Mouse (Mus musculus) embryonic fibroblast, embryonic 13.5 days (primary cell): ENCODE measurements around the gene C1qtnf6.

ENCODE experiments used
- CTCF ChIP-seq: IDR thresholded peaks from 2 replicates; pipeline ENCODE4 v1.5.1; 2011; ENCODE audit warnings: mild to moderate bottlenecking, control low read depth, low read length, moderate library complexity, borderline replicate concordance; ENCODE audit not compliant: insufficient read depth
- POLR2A ChIP-seq: IDR thresholded peaks from 2 replicates; pipeline ENCODE4 v1.6.1; 2011; ENCODE audit warnings: low read depth, mild to moderate bottlenecking, control low read depth, low read length, moderate library complexity

DNA sequence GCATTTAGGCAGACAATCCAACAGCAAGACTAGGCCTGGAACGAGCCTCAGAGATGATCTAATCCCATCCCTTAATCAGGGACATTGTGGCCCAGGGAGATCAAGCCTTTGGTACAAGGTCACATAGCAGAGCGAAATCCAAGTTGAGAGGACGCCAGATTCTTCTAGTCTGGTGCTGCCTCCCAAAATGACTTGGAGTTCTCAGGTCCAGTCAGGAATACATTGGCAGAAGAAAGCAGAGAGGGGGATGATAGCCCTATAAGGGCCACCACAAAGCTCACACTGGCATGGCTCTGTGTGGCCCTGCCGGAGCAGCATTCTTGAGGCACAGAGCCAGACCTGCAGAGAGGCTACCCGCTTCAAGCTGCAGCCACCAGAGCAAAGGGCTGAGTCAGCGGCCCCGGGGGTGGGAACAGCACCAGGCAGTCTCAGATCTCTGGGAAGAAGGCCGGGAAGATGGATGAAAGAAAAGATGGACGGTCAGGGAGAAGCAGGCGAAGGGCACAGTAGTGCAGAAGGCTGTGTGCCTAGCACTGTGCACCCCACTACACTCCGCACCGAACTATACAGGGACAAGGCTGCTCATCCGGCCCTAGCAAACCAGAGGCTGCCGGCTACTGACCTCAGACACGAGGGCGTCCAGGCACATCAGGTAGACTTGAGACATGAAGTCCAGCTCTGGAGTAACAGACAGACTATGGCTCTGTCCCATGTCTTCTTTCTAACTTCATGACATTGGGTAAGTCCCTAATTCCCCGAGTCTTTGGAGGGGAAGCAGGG is at the start of gene C1qtnf6:
- TF ChIP-seq CTCF: no peak
- peak; percentile 51; the same call in 1 of the 2 replicates for TF ChIP-seq POLR2A
